Mouse (Mus musculus) embryonic facial prominence, embryonic 15.5 days (tissue): ENCODE results near the gene Bdh1. TPM values are rescaled to one million over a fixed set of nuclear protein-coding genes. Genes with fewer than 3 reads are reported as not detected.

Source experiments
- ATAC-seq: fragments of 200-750 bp; cut with Nextera tagmentation; 2 replicates; pipeline ENCODE4 v1.8.0; 2017; ENCODE audit warnings: low read depth, moderate TSS enrichment; ENCODE audit not compliant: insufficient number of reproducible peaks, low FRiP score, low TSS enrichment
- H3K27ac ChIP-seq: fragments of 300-500 bp; sonication (generic); replicated peaks from 2 replicates; pipeline ENCODE4 v1.5.1; 2015; ENCODE audit warnings: mild to moderate bottlenecking, inconsistent platforms
- H3K27me3 ChIP-seq: fragments of 300-500 bp; sonication (generic); 2 replicates; pipeline ENCODE4 v1.6.1; 2015; ENCODE audit warnings: inconsistent platforms
- H3K36me3 ChIP-seq: fragments of 300-500 bp; sonication (generic); 2 replicates; pipeline ENCODE4 v1.6.1; 2015; ENCODE audit warnings: mild to moderate bottlenecking, inconsistent platforms
- H3K4me1 ChIP-seq: fragments of 300-500 bp; sonication (generic); 2 replicates; pipeline ENCODE4 v1.6.1; 2015; ENCODE audit warnings: inconsistent platforms
- H3K4me2 ChIP-seq: fragments of 300-500 bp; sonication (generic); replicated peaks from 2 replicates; pipeline ENCODE4 v1.6.1; 2015; ENCODE audit warnings: mild to moderate bottlenecking, inconsistent platforms
- H3K4me3 ChIP-seq: fragments of 300-500 bp; sonication (generic); replicated peaks from 2 replicates; pipeline ENCODE4 v1.5.1; 2015; ENCODE audit warnings: mild to moderate bottlenecking, inconsistent platforms
- H3K9ac ChIP-seq: fragments of 300-500 bp; sonication (generic); 2 replicates; pipeline ENCODE4 v1.6.1; 2015; ENCODE audit warnings: inconsistent platforms
- H3K9me3 ChIP-seq: fragments of 300-500 bp; sonication (generic); replicated peaks from 2 replicates; pipeline ENCODE4 v1.6.1; 2016; ENCODE audit warnings: inconsistent platforms
- WGBS: fragments of 180-500 bp; shearing (Covaris S2); methylation state at CpG from one replicate; pipeline ENCODE4 v1.1.7; 2015; 5-methylcytosine and 5-hydroxymethylcytosine counted together
- polyA plus RNA-seq: library from polyadenylated mRNA; unstranded; fragments of >200 nt; fragmentation: Nextera tagmentation; extraction: Ambion mirVana; gene quantifications from 2 replicates; pipeline ENCODE4 v1.2.1, GENCODE M21; 2015

The Bdh1 gene
- polyA plus RNA-seq, 1 experiment from 2014 or later, result 42.5 TPM

GRCm38 (mm10) chr16:31492921-31493549 lies 71.0 kb downstream of the Bdh1 start:
- Histone ChIP-seq H3K4me1 (peaks cover 38% of the 10 kb centered on the region), H3K27me3 (no peaks in the 10 kb centered on the region), H3K27ac (peak overlapping the region; percentile 53), H3K4me3 (no peak overlapping the region), H3K9ac (no peak overlapping the region), H3K36me3 (no peaks in the 10 kb centered on the region), H3K4me2 (0 out of 2 replicates have a peak overlapping the region, but pooled peaks have one; percentile 6), H3K9me3 (no peaks in the 10 kb centered on the region)
- WGBS, result 31% methylated on average over 12 of the region's 12 CpGs
- ATAC-seq, result no peak

GRCm38 (mm10) chr16:31493550-31493965 lies 71.5 kb downstream of the Bdh1 start:
- ATAC-seq, result no peak
- H3K9ac ChIP-seq, result no peak overlapping the region
- no peak overlapping the region for H3K4me3 ChIP-seq
- peaks cover 43% of the 10 kb centered on the region for H3K4me1 ChIP-seq
- no peaks in the 10 kb centered on the region for H3K27me3 ChIP-seq
- no peaks in the 10 kb centered on the region for H3K9me3 ChIP-seq
- 46% methylated on average over 6 of the region's 6 CpGs for WGBS
- no peaks in the 10 kb centered on the region for H3K36me3 ChIP-seq
- H3K4me2 ChIP-seq, result 0 out of 2 replicates have a peak overlapping the region, but pooled peaks have one; percentile 6
- H3K27ac ChIP-seq, result peak overlapping the region; percentile 53; the same call in 1 of the 2 replicates

GRCm38 (mm10) chr16:31493991-31494390 lies 71.9 kb downstream of the Bdh1 start:
- Histone ChIP-seq H3K9me3 (no peaks in the 10 kb centered on the region), H3K27ac (no peak overlapping the region), H3K36me3 (no peaks in the 10 kb centered on the region), H3K9ac (no peak overlapping the region), H3K4me3 (no peak overlapping the region), H3K4me2 (no peak overlapping the region), H3K27me3 (no peaks in the 10 kb centered on the region), H3K4me1 (peaks cover 43% of the 10 kb centered on the region)
- ATAC-seq, result no peak
- WGBS, result 74% methylated on average over 6 of the region's 6 CpGs

- Histone ChIP-seq H3K4me3 (no peak overlapping the region), H3K27ac (no peak overlapping the region), H3K9ac (no peak overlapping the region), H3K9me3 (no peaks in the 10 kb centered on the region), H3K27me3 (no peaks in the 10 kb centered on the region), H3K4me2 (no peak overlapping the region), H3K36me3 (no peaks in the 10 kb centered on the region), H3K4me1 (peaks cover 51% of the 10 kb centered on the region)
- no peak for ATAC-seq
- WGBS, result 58% methylated on average over 7 of the region's 7 CpGs
Observed at GRCm38 (mm10) chr16:31495356-31495755, 73.3 kb downstream of the Bdh1 start.

- Histone ChIP-seq H3K36me3 (no peaks in the 10 kb centered on the region), H3K4me3 (no peak overlapping the region), H3K27me3 (no peaks in the 10 kb centered on the region), H3K9me3 (no peaks in the 10 kb centered on the region), H3K4me2 (no peak overlapping the region), H3K9ac (no peak overlapping the region), H3K4me1 (peaks cover 55% of the 10 kb centered on the region), H3K27ac (no peak overlapping the region)
- WGBS, result 63% methylated on average over 9 of the region's 9 CpGs
- ATAC-seq, result no peak
Observed at GRCm38 (mm10) chr16:31495769-31496168, 73.7 kb downstream of the Bdh1 start.

GRCm38 (mm10) chr16:31498336-31498735 lies 76.3 kb downstream of the Bdh1 start:
- H3K27me3 ChIP-seq, result no peaks in the 10 kb centered on the region
- no peak overlapping the region for H3K4me2 ChIP-seq
- no peak overlapping the region for H3K4me3 ChIP-seq
- H3K9me3 ChIP-seq, result no peaks in the 10 kb centered on the region
- no peaks in the 10 kb centered on the region for H3K36me3 ChIP-seq
- no peak overlapping the region for H3K9ac ChIP-seq
- peaks cover 71% of the 10 kb centered on the region for H3K4me1 ChIP-seq
- peak overlapping the region; percentile 22; the same call in 1 of the 2 replicates for H3K27ac ChIP-seq
- 83% methylated on average over 4 of the region's 4 CpGs for WGBS
- ATAC-seq, result no peak

- Histone ChIP-seq H3K9me3 (no peaks in the 10 kb centered on the region), H3K27ac (0 out of 2 replicates have a peak overlapping the region, but pooled peaks have one; percentile 72), H3K4me2 (no peak overlapping the region), H3K36me3 (no peaks in the 10 kb centered on the region), H3K4me1 (peaks cover 69% of the 10 kb centered on the region), H3K4me3 (no peak overlapping the region), H3K27me3 (no peaks in the 10 kb centered on the region), H3K9ac (no peak overlapping the region)
- 93% methylated on average over 6 of the region's 6 CpGs for WGBS
- no peak for ATAC-seq
Observed at GRCm38 (mm10) chr16:31499021-31499420, 76.9 kb downstream of the Bdh1 start.

- no peaks in the 10 kb centered on the region for H3K9me3 ChIP-seq
- no peak overlapping the region for H3K4me3 ChIP-seq
- 43% methylated on average over 11 of the region's 11 CpGs for WGBS
- no peaks in the 10 kb centered on the region for H3K36me3 ChIP-seq
- ATAC-seq, result no peak
- no peak overlapping the region for H3K4me2 ChIP-seq
- peaks cover 63% of the 10 kb centered on the region for H3K4me1 ChIP-seq
- H3K27me3 ChIP-seq, result no peaks in the 10 kb centered on the region
- H3K9ac ChIP-seq, result no peak overlapping the region
- H3K27ac ChIP-seq, result peak overlapping the region; percentile 72
Observed at GRCm38 (mm10) chr16:31499681-31500310, 77.7 kb downstream of the Bdh1 start.

- no peaks in the 10 kb centered on the region for H3K36me3 ChIP-seq
- no peak for ATAC-seq
- H3K27ac ChIP-seq, result peak overlapping the region; percentile 69
- no peaks in the 10 kb centered on the region for H3K9me3 ChIP-seq
- H3K9ac ChIP-seq, result no peak overlapping the region
- H3K27me3 ChIP-seq, result no peaks in the 10 kb centered on the region
- no peak overlapping the region for H3K4me2 ChIP-seq
- no peak overlapping the region for H3K4me3 ChIP-seq
- WGBS, result 59% methylated on average over 3 of the region's 3 CpGs
- H3K4me1 ChIP-seq, result peaks cover 59% of the 10 kb centered on the region
Observed at GRCm38 (mm10) chr16:31500532-31500931, 78.5 kb downstream of the Bdh1 start.

- no peaks in the 10 kb centered on the region for H3K9me3 ChIP-seq
- H3K36me3 ChIP-seq, result no peaks in the 10 kb centered on the region
- H3K4me2 ChIP-seq, result no peak overlapping the region
- peaks cover 59% of the 10 kb centered on the region for H3K4me1 ChIP-seq
- ATAC-seq, result peak; percentile 77
- H3K4me3 ChIP-seq, result no peak overlapping the region
- no peaks in the 10 kb centered on the region for H3K27me3 ChIP-seq
- peak overlapping the region; percentile 69 for H3K27ac ChIP-seq
- 41% methylated on average over 14 of the region's 14 CpGs for WGBS
- no peak overlapping the region for H3K9ac ChIP-seq
Observed at GRCm38 (mm10) chr16:31500969-31501750, 79.1 kb downstream of the Bdh1 start.

GRCm38 (mm10) chr16:31501751-31502365 lies 79.8 kb downstream of the Bdh1 start:
- peak overlapping the region; percentile 65 for H3K27ac ChIP-seq
- no peak overlapping the region for H3K4me2 ChIP-seq
- no peak overlapping the region for H3K9ac ChIP-seq
- H3K4me3 ChIP-seq, result no peak overlapping the region
- ATAC-seq, result no peak
- no peaks in the 10 kb centered on the region for H3K36me3 ChIP-seq
- H3K27me3 ChIP-seq, result no peaks in the 10 kb centered on the region
- H3K9me3 ChIP-seq, result no peaks in the 10 kb centered on the region
- peaks cover 63% of the 10 kb centered on the region for H3K4me1 ChIP-seq
- WGBS, result 25% methylated on average over 14 of the region's 14 CpGs
